Mouse (Mus musculus) ES-E14 (cell line): ENCODE measurements around the gene 1190005I06Rik.

Experiments
- MAFK ChIP-seq: IDR thresholded peaks from 2 replicates; pipeline ENCODE4 v1.6.1; 2014; ENCODE audit warnings: mild to moderate bottlenecking, low read depth, low read length, inconsistent platforms; ENCODE audit not compliant: insufficient read depth
- ZC3H11A ChIP-seq: IDR thresholded peaks from 2 replicates; pipeline ENCODE4 v1.6.1; 2012; ENCODE audit warnings: low read depth, mild to moderate bottlenecking, inconsistent platforms, low read length, borderline replicate concordance

GRCm38 (mm10) chr8:120589921-120590320, 57.5 kb downstream of the 1190005I06Rik start:
- TF ChIP-seq MAFK, result no peak
- TF ChIP-seq ZC3H11A, result no peak
